ENCODE assay signal across 8 mouse cellular contexts in genomic region chr19:4257216-4257896, GRCm38 (mm10). TPM values are rescaled to one million over a fixed set of nuclear protein-coding genes. Genes with fewer than 3 reads are reported as not detected.
DNase-seq lines count a peak whose midpoint lies in the region; ATAC-seq and TF ChIP-seq lines count a peak whose summit lies in the region.

No protein-coding gene starts in this region.

- no peak; the same call in 1 of the 2 replicates for TF ChIP-seq CTCF in G1E (IDR thresholded peaks at IDR 0.05; ENCODE audit: low read depth, low read length)
- TF ChIP-seq CTCF in forebrain, postnatal 0 days (IDR thresholded peaks at IDR 0.05; ENCODE audit: low read depth): peak; percentile 96

- DNase-seq in G1E (ENCODE audit: low spot score): peak; percentile 70
- peak; percentile 94 to 95 for DNase-seq in cerebellum, adult 18-20 months
- peak; percentile 97 for DNase-seq in forebrain, postnatal 0 days
- peak; percentile 95 for DNase-seq in heart, postnatal 4 days
- DNase-seq in layer of hippocampus, adult 8-10 months (ENCODE audit: low spot score in 2 of 2): peak; percentile 89 to 95
- DNase-seq in ovary, adult 18-20 months (ENCODE audit: low spot score): peak; percentile 83
- DNase-seq in thymus, postnatal 0 days (ENCODE audit: low spot score): peak; percentile 93

- H3K9ac ChIP-seq in forebrain, postnatal 0 days: peak overlapping the region; percentile 52
- peak overlapping the region; percentile 46 for H3K9ac ChIP-seq in lung, embryonic 15.5 days

- H3K4me1 ChIP-seq in G1E (ENCODE audit: insufficient read depth, low read depth, low read length): peaks cover 17% of the 10 kb centered on the region
- peaks cover 5% of the 10 kb centered on the region; the same call in 1 of the 2 replicates for H3K4me1 ChIP-seq in forebrain, postnatal 0 days (ENCODE audit: insufficient read depth)
- peaks cover 6% of the 10 kb centered on the region for H3K4me1 ChIP-seq in lung, embryonic 15.5 days

- no peaks in the 10 kb centered on the region for H3K36me3 ChIP-seq in G1E (replicated peaks)
- H3K36me3 ChIP-seq in forebrain, postnatal 0 days (ENCODE audit: insufficient read depth): no peaks in the 10 kb centered on the region
- H3K36me3 ChIP-seq in lung, embryonic 15.5 days: no peaks in the 10 kb centered on the region

- peak; percentile 75 for ATAC-seq in G1E (ENCODE audit: extremely low read depth, insufficient number of reproducible peaks, low FRiP score, poor library complexity, severe bottlenecking)
- ATAC-seq in forebrain, postnatal 0 days: peak; percentile 94
- ATAC-seq in lung, embryonic 15.5 days (ENCODE audit: borderline replicate concordance, extremely low read depth, low FRiP score, low TSS enrichment): peak; percentile 87

- no peak overlapping the region for H3K27ac ChIP-seq in forebrain, postnatal 0 days (ENCODE audit: low read depth, low read length)
- H3K27ac ChIP-seq in lung, embryonic 15.5 days: no peak overlapping the region

- peak overlapping the region; percentile 74 for H3K4me3 ChIP-seq in G1E (ENCODE audit: low read depth, low read length)
- H3K4me3 ChIP-seq in forebrain, postnatal 0 days (ENCODE audit: low read depth, low read length): peak overlapping the region; percentile 65
- peak overlapping the region; percentile 55 for H3K4me3 ChIP-seq in lung, embryonic 15.5 days

- WGBS in forebrain, postnatal 0 days: 1% methylated on average over 41 of the region's 41 CpGs
- WGBS in lung, embryonic 15.5 days: under 1% methylated on average over 41 of the region's 41 CpGs

- peaks cover 19% of the 10 kb centered on the region for H3K27me3 ChIP-seq in G1E (ENCODE audit: insufficient read depth, low read length)
- H3K27me3 ChIP-seq in forebrain, postnatal 0 days (ENCODE audit: insufficient read depth, low read length): no peaks in the 10 kb centered on the region
- no peaks in the 10 kb centered on the region for H3K27me3 ChIP-seq in lung, embryonic 15.5 days

- peak overlapping the region; percentile 93 for H3K4me2 ChIP-seq in forebrain, postnatal 0 days (ENCODE audit: low read depth)
- peak overlapping the region; percentile 83 for H3K4me2 ChIP-seq in lung, embryonic 15.5 days

- no peaks in the 10 kb centered on the region for H3K9me3 ChIP-seq in G1E (replicated peaks)
- H3K9me3 ChIP-seq in forebrain, postnatal 0 days (ENCODE audit: low read length): no peaks in the 10 kb centered on the region
- no peaks in the 10 kb centered on the region for H3K9me3 ChIP-seq in lung, embryonic 15.5 days

RNA-seq across cellular contexts. Expression of gene Ssh3, which starts 11.6 kb away (rescaled TPM):
- 1.9 and 2.3 TPM in 2 replicates for total RNA-seq in G1E (2014; fragmentation: Nextera tagmentation)
- total RNA-seq in G1E (2017): 5.8 and 8.9 TPM in 2 replicates
- 0.30 and 0.32 TPM in 2 replicates for polyA plus RNA-seq in G1E (2012)
- total RNA-seq in forebrain, postnatal 0 days (2014; rRNA removed): 35.9 and 41.5 TPM in 2 replicates
- 6.4 and 9.1 TPM in 2 replicates for polyA plus RNA-seq in forebrain, postnatal 0 days (2015; fragmentation: Nextera tagmentation; extraction: Ambion mirVana)
- 1 to 10 TPM; 8.4 to 9.0 TPM for total RNA-seq in heart, postnatal 4 days (2021)
- 10 to 100 TPM; 64.8 to 79.5 (median 68.0) TPM for total RNA-seq in layer of hippocampus, adult 8-10 months (2022)
- polyA plus RNA-seq in lung, embryonic 15.5 days (2015; fragmentation: Nextera tagmentation; extraction: Ambion mirVana): 15.2 and 16.9 TPM in 2 replicates
- polyA plus RNA-seq in thymus, postnatal 0 days (2015; fragmentation: Nextera tagmentation; extraction: Ambion mirVana): 9.4 and 10.1 TPM in 2 replicates

RNA-seq across cellular contexts. Expression of gene Ankrd13d, which starts 25.6 kb away (rescaled TPM):
- 3.0 and 5.9 TPM in 2 replicates for total RNA-seq in G1E (2014; fragmentation: Nextera tagmentation)
- total RNA-seq in G1E (2017): 2.3 and 3.4 TPM in 2 replicates
- polyA plus RNA-seq in G1E (2012): 0.95 and 1.1 TPM in 2 replicates
- total RNA-seq in forebrain, postnatal 0 days (2014; rRNA removed): 76.6 and 87.3 TPM in 2 replicates
- 48.7 and 55.2 TPM in 2 replicates for polyA plus RNA-seq in forebrain, postnatal 0 days (2015; fragmentation: Nextera tagmentation; extraction: Ambion mirVana)
- total RNA-seq in heart, postnatal 4 days (2021): 1 to 10 TPM; 1.1 to 1.3 TPM
- total RNA-seq in layer of hippocampus, adult 8-10 months (2022): 10 to 100 TPM; 60.3 to 77.2 (median 67.3) TPM
- polyA plus RNA-seq in lung, embryonic 15.5 days (2015; fragmentation: Nextera tagmentation; extraction: Ambion mirVana): 3.3 and 4.2 TPM in 2 replicates
- polyA plus RNA-seq in thymus, postnatal 0 days (2015; fragmentation: Nextera tagmentation; extraction: Ambion mirVana): 9.8 and 12.2 TPM in 2 replicates

RNA-seq across cellular contexts. Expression of gene Pold4, which starts 25.7 kb away (rescaled TPM):
- 98.6 and 104 TPM in 2 replicates for total RNA-seq in G1E (2014; fragmentation: Nextera tagmentation)
- 66.2 and 89.1 TPM in 2 replicates for total RNA-seq in G1E (2017)
- polyA plus RNA-seq in G1E (2012): 26.4 and 37.1 TPM in 2 replicates
- total RNA-seq in forebrain, postnatal 0 days (2014; rRNA removed): 18.8 and 21.2 TPM in 2 replicates
- polyA plus RNA-seq in forebrain, postnatal 0 days (2015; fragmentation: Nextera tagmentation; extraction: Ambion mirVana): 21.8 and 23.4 TPM in 2 replicates
- total RNA-seq in heart, postnatal 4 days (2021): 10 to 100 TPM; 11.0 to 11.2 TPM
- total RNA-seq in layer of hippocampus, adult 8-10 months (2022): 10 to 100 TPM; 13.3 to 25.1 (median 18.5) TPM
- 27.6 and 32.4 TPM in 2 replicates for polyA plus RNA-seq in lung, embryonic 15.5 days (2015; fragmentation: Nextera tagmentation; extraction: Ambion mirVana)
- 41.2 and 44.3 TPM in 2 replicates for polyA plus RNA-seq in thymus, postnatal 0 days (2015; fragmentation: Nextera tagmentation; extraction: Ambion mirVana)

RNA-seq across cellular contexts. Expression of gene AC109138.7, which starts 43.2 kb away (rescaled TPM):
- not detected in 2 replicates for total RNA-seq in G1E (2014; fragmentation: Nextera tagmentation)
- not detected in 2 replicates for total RNA-seq in G1E (2017)
- 35.4 TPM in 1 of 2 replicates, not detected in the other for polyA plus RNA-seq in G1E (2012)
- not detected in 2 replicates for total RNA-seq in forebrain, postnatal 0 days (2014; rRNA removed)
- not detected in 2 replicates for polyA plus RNA-seq in forebrain, postnatal 0 days (2015; fragmentation: Nextera tagmentation; extraction: Ambion mirVana)
- not detected for total RNA-seq in heart, postnatal 4 days (2021)
- total RNA-seq in layer of hippocampus, adult 8-10 months (2022): not detected
- polyA plus RNA-seq in lung, embryonic 15.5 days (2015; fragmentation: Nextera tagmentation; extraction: Ambion mirVana): not detected in 2 replicates
- not detected in 2 replicates for polyA plus RNA-seq in thymus, postnatal 0 days (2015; fragmentation: Nextera tagmentation; extraction: Ambion mirVana)

RNA-seq across cellular contexts. Expression of gene Clcf1, which starts 43.3 kb away (rescaled TPM):
- total RNA-seq in G1E (2014; fragmentation: Nextera tagmentation): not detected in 2 replicates
- total RNA-seq in G1E (2017): 0.06 and 0.27 TPM in 2 replicates
- not detected in 2 replicates for polyA plus RNA-seq in G1E (2012)
- 0.38 and 1.2 TPM in 2 replicates for total RNA-seq in forebrain, postnatal 0 days (2014; rRNA removed)
- polyA plus RNA-seq in forebrain, postnatal 0 days (2015; fragmentation: Nextera tagmentation; extraction: Ambion mirVana): 0.29 and 0.41 TPM in 2 replicates
- 1 to 10 TPM; 2.1 to 2.7 TPM for total RNA-seq in heart, postnatal 4 days (2021)
- total RNA-seq in layer of hippocampus, adult 8-10 months (2022): 1 to 10 TPM in 3 of 4 experiments, under 1 TPM in 1; 0.70 to 3.3 (median 1.9) TPM
- polyA plus RNA-seq in lung, embryonic 15.5 days (2015; fragmentation: Nextera tagmentation; extraction: Ambion mirVana): 4.7 and 5.5 TPM in 2 replicates
- polyA plus RNA-seq in thymus, postnatal 0 days (2015; fragmentation: Nextera tagmentation; extraction: Ambion mirVana): 2.1 and 2.5 TPM in 2 replicates

Comparison
In these comparisons a context has a peak if more than half of its experiments do, and no peak if none do; other contexts are left out.
1. RNA of gene Ankrd13d, which starts 25.6 kb away (total RNA-seq): 76.6 to 87.3 TPM in forebrain, postnatal 0 days and 60.3 to 77.2 TPM in layer of hippocampus, adult 8-10 months; 2.3 to 5.9 TPM in G1E and 1.1 to 1.3 TPM in heart, postnatal 4 days; every median in the first group is over 4 times any median in the second.
2. Peak in every context shown above with its lines, with median percentiles within 50 percentile points of each other: ATAC-seq, DNase-seq and H3K4me3 ChIP-seq.